22 mouse cellular contexts compared by ENCODE assay signal in genomic region chr17:60738211-60738610, GRCm38 (mm10).
"Had no signal": no experiment of that assay in that cellular context is flagged by ENCODE, and none has a peak within 500 bp of the region (broad histone marks: within the 10 kb centered on the region; RNA-seq: fewer than 3 reads in every experiment).

No protein-coding gene starts in this region.

- H3K27ac ChIP-seq: liver, embryonic 13.5 days; liver, embryonic 15.5 days; lung, embryonic 15.5 days; macrophage; midbrain, embryonic 13.5 days; neural tube, embryonic 12.5 days; stomach, embryonic 15.5 days; stomach, postnatal 0 days had no signal

- H3K4me1 ChIP-seq: liver, embryonic 13.5 days; liver, embryonic 15.5 days; lung, embryonic 15.5 days; megakaryocyte, embryonic 14.5 days; midbrain, embryonic 13.5 days; neural tube, embryonic 12.5 days; stomach, embryonic 15.5 days had no signal

- H3K4me2 ChIP-seq: liver, embryonic 11.5 days; liver, embryonic 13.5 days; liver, embryonic 15.5 days; lung, embryonic 15.5 days; midbrain, embryonic 13.5 days; neural tube, embryonic 12.5 days; stomach, embryonic 15.5 days had no signal

- H3K4me3 ChIP-seq: liver, embryonic 13.5 days; liver, embryonic 15.5 days; lung, embryonic 15.5 days; megakaryocyte, embryonic 14.5 days; midbrain, embryonic 13.5 days; neural tube, embryonic 12.5 days; stomach, embryonic 15.5 days had no signal

- H3K27me3 ChIP-seq: liver, embryonic 13.5 days; liver, embryonic 15.5 days; lung, embryonic 15.5 days; megakaryocyte, embryonic 14.5 days; neural tube, embryonic 12.5 days; stomach, embryonic 15.5 days had no signal

- ATAC-seq: liver, postnatal 0 days; lung, postnatal 0 days; midbrain, embryonic 13.5 days had no signal

- H3K9me3 ChIP-seq: liver, embryonic 13.5 days; liver, embryonic 15.5 days; lung, embryonic 15.5 days; megakaryocyte, embryonic 14.5 days; neural tube, embryonic 12.5 days; stomach, embryonic 15.5 days had no signal

- H3K36me3 ChIP-seq: liver, embryonic 13.5 days; liver, embryonic 15.5 days; lung, embryonic 15.5 days; midbrain, embryonic 13.5 days; neural tube, embryonic 12.5 days; stomach, embryonic 15.5 days had no signal

- H3K9ac ChIP-seq: liver, embryonic 13.5 days; liver, embryonic 15.5 days; liver, postnatal 0 days; lung, embryonic 15.5 days; midbrain, embryonic 13.5 days; neural tube, embryonic 12.5 days; stomach, embryonic 15.5 days had no signal

- DNase-seq: liver, embryonic 13.5 days; liver, postnatal 0 days; lung, adult 2 months; lung, postnatal 14 days; lung, postnatal 36 days; retina, postnatal 1 day; right cerebral cortex, adult 18-20 months; right cerebral cortex, postnatal 25 days; right cerebral cortex, postnatal 4 days; thymus, adult 18-20 months; thymus, postnatal 14 days; thymus, postnatal 36 days had no signal
